Mouse (Mus musculus): ENCODE measurements around the gene Dpyd. TPM values are rescaled to one million over a fixed set of nuclear protein-coding genes. Genes with fewer than 3 reads are reported as not detected.

The Dpyd gene
- polyA plus RNA-seq, 1 experiment from 2014 or later, result 9.8 TPM

- H3K4me3 ChIP-seq (replicated peaks), result no peak overlapping the region
- H3K27me3 ChIP-seq, result no peaks in the 10 kb centered on the region
- H3K9me3 ChIP-seq (replicated peaks), result no peaks in the 10 kb centered on the region
- no peak overlapping the region for H3K27ac ChIP-seq (replicated peaks)
- ATAC-seq (ENCODE audit: insufficient number of reproducible peaks, low FRiP score, low TSS enrichment, low read depth), result no peak
- no peaks in the 10 kb centered on the region for H3K4me1 ChIP-seq
- H3K9ac ChIP-seq, result no peak overlapping the region
- H3K4me2 ChIP-seq (replicated peaks), result no peak overlapping the region
- WGBS, result 92% methylated on average over 1 of the region's 1 CpGs
- no peaks in the 10 kb centered on the region for H3K36me3 ChIP-seq
Observed at GRCm38 (mm10) chr3:119382395-119382794, 820.5 kb downstream of the Dpyd start.

- H3K27me3 ChIP-seq, result no peaks in the 10 kb centered on the region
- 60% methylated on average over 26 of the region's 26 CpGs for WGBS
- H3K27ac ChIP-seq (replicated peaks), result no peak overlapping the region
- H3K36me3 ChIP-seq, result no peaks in the 10 kb centered on the region
- no peak for ATAC-seq (ENCODE audit: insufficient number of reproducible peaks, low FRiP score, low TSS enrichment, low read depth)
- H3K4me3 ChIP-seq (replicated peaks), result no peak overlapping the region
- H3K9ac ChIP-seq, result no peak overlapping the region
- no peaks in the 10 kb centered on the region for H3K9me3 ChIP-seq (replicated peaks)
- peak overlapping the region; percentile 30 for H3K4me2 ChIP-seq (replicated peaks)
- no peaks in the 10 kb centered on the region for H3K4me1 ChIP-seq
Observed at GRCm38 (mm10) chr3:119387332-119388105, 825.6 kb downstream of the Dpyd start.

- no peaks in the 10 kb centered on the region for H3K27me3 ChIP-seq
- WGBS, result 49% methylated on average over 5 of the region's 5 CpGs
- ATAC-seq (ENCODE audit: insufficient number of reproducible peaks, low FRiP score, low TSS enrichment, low read depth), result no peak
Observed at GRCm38 (mm10) chr3:119397205-119397604, 835.3 kb downstream of the Dpyd start.

DNA sequence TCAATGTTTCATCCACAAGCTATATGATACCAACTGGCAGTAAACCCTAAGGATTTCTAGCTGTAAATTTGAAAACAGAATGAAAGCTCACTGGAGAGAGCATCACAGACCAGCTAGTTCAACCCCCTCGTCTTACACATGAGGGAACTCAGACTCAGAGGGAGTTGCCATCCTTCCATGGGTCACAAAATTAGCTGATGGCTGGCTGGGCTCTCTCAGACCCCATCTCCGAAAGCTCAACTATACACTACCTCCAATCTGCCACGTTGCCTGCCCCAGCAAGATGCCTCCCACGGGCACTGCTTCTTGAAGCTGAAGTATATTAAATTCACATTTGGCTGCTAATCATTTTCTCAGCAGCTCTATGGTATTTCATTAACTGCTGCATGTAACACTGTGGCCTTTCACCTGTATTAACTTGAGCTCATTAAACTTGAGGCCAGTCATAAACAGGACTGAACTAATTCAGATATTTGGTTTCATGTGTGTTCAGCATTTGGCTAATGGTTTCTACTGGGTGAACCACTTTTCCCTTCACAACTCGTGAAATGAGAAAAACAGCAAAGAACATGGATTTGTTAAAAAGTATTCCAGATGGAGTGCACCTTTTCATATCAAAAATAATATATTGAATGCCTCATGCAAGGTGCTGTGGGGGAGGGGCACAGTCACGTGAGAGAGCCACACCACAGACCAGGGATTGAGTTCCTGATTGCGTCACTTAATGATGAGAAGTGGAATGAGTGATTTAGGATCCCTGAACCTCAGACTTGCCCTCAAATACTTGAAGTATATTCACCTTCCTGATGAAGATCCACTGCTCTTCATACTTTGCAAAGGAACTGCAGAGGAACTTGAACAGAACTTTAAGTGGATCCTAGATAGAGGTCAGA lies 841.2 kb downstream of the Dpyd start:
- H3K4me2 ChIP-seq (replicated peaks), result no peak overlapping the region
- no peak for ATAC-seq (ENCODE audit: insufficient number of reproducible peaks, low FRiP score, low TSS enrichment, low read depth)
- H3K27me3 ChIP-seq, result no peaks in the 10 kb centered on the region
- 68% methylated on average over 7 of the region's 7 CpGs for WGBS
- no peaks in the 10 kb centered on the region for H3K9me3 ChIP-seq (replicated peaks)
- no peaks in the 10 kb centered on the region for H3K4me1 ChIP-seq
- no peaks in the 10 kb centered on the region for H3K36me3 ChIP-seq
- H3K4me3 ChIP-seq (replicated peaks), result no peak overlapping the region
- no peak overlapping the region for H3K9ac ChIP-seq
- H3K27ac ChIP-seq (replicated peaks), result no peak overlapping the region

More at GRCm38 (mm10) chr3:119397205-119397604, 835.3 kb downstream of the Dpyd start:
- Histone ChIP-seq H3K9ac (no peak overlapping the region), H3K4me1 (no peaks in the 10 kb centered on the region), H3K4me2 (replicated peaks) (no peak overlapping the region), H3K9me3 (replicated peaks) (no peaks in the 10 kb centered on the region), H3K36me3 (no peaks in the 10 kb centered on the region), H3K4me3 (replicated peaks) (no peak overlapping the region), H3K27ac (replicated peaks) (no peak overlapping the region)

DNA sequence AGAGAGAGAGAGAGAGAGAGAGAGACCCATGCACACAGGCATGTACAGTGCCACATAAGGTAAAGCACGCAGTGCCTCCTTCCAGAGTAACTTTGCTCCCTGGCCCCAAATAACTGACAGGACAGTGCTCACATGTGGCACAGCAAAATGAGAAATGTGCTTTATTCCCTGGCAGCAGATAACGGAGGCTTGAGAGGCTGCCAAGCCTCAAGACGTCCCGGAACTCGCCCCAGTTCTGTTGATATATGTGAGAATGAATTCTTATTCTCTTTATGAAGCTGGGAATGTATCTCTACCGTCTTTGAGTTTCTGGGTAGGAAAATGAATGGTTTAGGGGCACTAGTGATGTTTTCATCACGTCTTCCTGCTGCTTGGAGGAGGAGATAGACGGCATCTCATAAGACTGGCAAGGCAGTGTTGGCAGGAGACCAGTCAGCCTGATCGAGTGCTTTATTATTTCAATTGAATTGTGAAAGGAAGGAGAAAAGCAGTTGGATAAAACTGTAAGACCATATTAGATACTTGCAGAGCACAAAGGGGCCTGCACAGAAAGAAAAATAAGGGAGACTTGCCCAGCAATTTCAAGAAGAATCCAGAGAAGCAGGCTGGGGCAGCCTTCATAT lies 857.3 kb downstream of the Dpyd start:
- WGBS, result 55% methylated on average over 9 of the region's 9 CpGs
- H3K27ac ChIP-seq (replicated peaks), result no peak overlapping the region
- no peaks in the 10 kb centered on the region for H3K9me3 ChIP-seq (replicated peaks)
- no peak for ATAC-seq (ENCODE audit: insufficient number of reproducible peaks, low FRiP score, low TSS enrichment, low read depth)
- no peak overlapping the region for H3K4me2 ChIP-seq (replicated peaks)
- no peaks in the 10 kb centered on the region for H3K36me3 ChIP-seq
- H3K9ac ChIP-seq, result no peak overlapping the region
- no peaks in the 10 kb centered on the region for H3K27me3 ChIP-seq
- H3K4me1 ChIP-seq, result no peaks in the 10 kb centered on the region
- H3K4me3 ChIP-seq (replicated peaks), result no peak overlapping the region

GRCm38 (mm10) chr3:119419745-119420144 lies 857.8 kb downstream of the Dpyd start:
- no peak overlapping the region for H3K27ac ChIP-seq (replicated peaks)
- no peak overlapping the region for H3K4me3 ChIP-seq (replicated peaks)
- H3K9me3 ChIP-seq (replicated peaks), result no peaks in the 10 kb centered on the region
- H3K4me1 ChIP-seq, result no peaks in the 10 kb centered on the region
- no peaks in the 10 kb centered on the region for H3K36me3 ChIP-seq
- H3K4me2 ChIP-seq (replicated peaks), result no peak overlapping the region
- H3K27me3 ChIP-seq, result no peaks in the 10 kb centered on the region
- 59% methylated on average over 2 of the region's 2 CpGs for WGBS
- no peak overlapping the region for H3K9ac ChIP-seq
- ATAC-seq (ENCODE audit: insufficient number of reproducible peaks, low FRiP score, low TSS enrichment, low read depth), result no peak

DNA sequence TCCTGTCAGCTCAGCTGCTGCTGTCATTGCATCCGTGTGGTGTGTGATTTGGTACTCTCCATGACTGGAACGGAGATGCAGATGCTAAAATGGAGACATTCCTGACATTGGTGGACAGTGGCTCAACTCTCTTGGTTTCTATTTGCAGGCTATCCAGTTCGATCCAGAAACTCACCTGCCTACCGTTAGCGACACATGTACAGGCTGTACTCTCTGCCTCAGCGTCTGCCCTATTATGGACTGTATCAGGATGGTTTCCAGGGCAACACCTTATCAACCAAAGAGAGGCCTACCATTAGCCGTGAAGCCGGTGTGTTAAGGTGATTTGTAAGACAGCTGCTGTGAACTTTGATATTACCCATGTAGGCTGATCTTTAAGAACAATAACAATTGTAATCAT lies 869.4 kb downstream of the Dpyd start:
- Histone ChIP-seq H3K27ac (replicated peaks) (no peak overlapping the region), H3K9ac (no peak overlapping the region), H3K4me1 (no peaks in the 10 kb centered on the region), H3K4me2 (replicated peaks) (no peak overlapping the region), H3K27me3 (no peaks in the 10 kb centered on the region), H3K9me3 (replicated peaks) (no peaks in the 10 kb centered on the region), H3K36me3 (no peaks in the 10 kb centered on the region), H3K4me3 (replicated peaks) (no peak overlapping the region)
- WGBS, result 80% methylated on average over 8 of the region's 8 CpGs
- no peak for ATAC-seq (ENCODE audit: insufficient number of reproducible peaks, low FRiP score, low TSS enrichment, low read depth)

- Histone ChIP-seq H3K27me3 (no peaks in the 10 kb centered on the region), H3K36me3 (no peaks in the 10 kb centered on the region), H3K4me1 (no peaks in the 10 kb centered on the region), H3K4me3 (replicated peaks) (no peak overlapping the region), H3K9me3 (replicated peaks) (no peaks in the 10 kb centered on the region), H3K4me2 (replicated peaks) (no peak overlapping the region), H3K27ac (replicated peaks) (no peak overlapping the region), H3K9ac (no peak overlapping the region)
- no peak for ATAC-seq (ENCODE audit: insufficient number of reproducible peaks, low FRiP score, low TSS enrichment, low read depth)
- 64% methylated on average over 7 of the region's 7 CpGs for WGBS
Observed at GRCm38 (mm10) chr3:119431757-119432156, 869.8 kb downstream of the Dpyd start.

DNA sequence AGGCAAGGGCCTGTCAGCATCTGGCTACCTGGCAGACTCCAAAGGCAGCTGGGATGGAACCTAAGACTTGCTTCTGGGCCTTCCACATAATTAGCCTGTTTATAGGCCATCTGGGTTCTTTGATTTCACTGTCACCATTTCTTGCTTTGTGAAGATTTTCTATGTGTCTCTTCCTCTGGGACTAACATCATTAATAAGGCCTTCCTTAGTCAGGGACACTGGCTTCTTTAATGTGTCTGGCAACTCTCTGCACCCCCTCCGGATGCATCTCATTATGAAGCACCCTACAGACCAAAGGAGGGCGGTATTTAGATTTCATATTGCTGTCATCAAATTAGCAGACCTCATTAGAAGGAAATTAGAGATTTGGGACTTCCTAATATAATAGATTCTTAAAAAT lies 885.6 kb downstream of the Dpyd start:
- ATAC-seq (ENCODE audit: insufficient number of reproducible peaks, low FRiP score, low TSS enrichment, low read depth), result no peak
- WGBS, result 76% methylated on average over 2 of the region's 2 CpGs

DNA sequence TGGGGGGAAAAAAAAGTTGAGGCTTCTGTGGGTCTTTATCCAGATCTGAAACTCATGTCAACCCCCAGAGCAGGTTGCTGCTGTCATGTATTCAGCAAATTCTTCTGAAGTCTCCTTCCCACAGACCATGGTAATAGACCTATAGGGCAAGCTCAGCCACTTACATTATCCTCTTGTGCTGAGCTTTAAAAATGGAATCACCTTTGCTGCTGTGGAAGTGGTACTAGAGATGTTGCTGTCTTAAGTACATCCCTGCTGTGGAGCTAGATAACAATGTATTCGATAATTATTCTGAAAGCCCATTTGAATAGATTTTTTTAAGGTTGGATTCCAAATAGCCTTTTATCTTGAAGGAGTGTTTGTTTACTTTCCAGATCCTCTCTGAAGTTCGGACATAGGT lies 902.1 kb downstream of the Dpyd start:
- no peak overlapping the region for H3K4me3 ChIP-seq (replicated peaks)
- 86% methylated on average over 2 of the region's 2 CpGs for WGBS
- H3K36me3 ChIP-seq, result no peaks in the 10 kb centered on the region
- H3K4me2 ChIP-seq (replicated peaks), result no peak overlapping the region
- ATAC-seq (ENCODE audit: insufficient number of reproducible peaks, low FRiP score, low TSS enrichment, low read depth), result no peak
- H3K27ac ChIP-seq (replicated peaks), result no peak overlapping the region
- H3K9me3 ChIP-seq (replicated peaks), result no peaks in the 10 kb centered on the region
- no peaks in the 10 kb centered on the region for H3K27me3 ChIP-seq
- H3K4me1 ChIP-seq, result no peaks in the 10 kb centered on the region
- no peak overlapping the region for H3K9ac ChIP-seq

More for the DNA sequence above, 885.6 kb downstream of the Dpyd start:
- no peaks in the 10 kb centered on the region for H3K36me3 ChIP-seq
- H3K4me2 ChIP-seq (replicated peaks), result no peak overlapping the region
- no peak overlapping the region for H3K27ac ChIP-seq (replicated peaks)
- no peak overlapping the region for H3K4me3 ChIP-seq (replicated peaks)
- H3K27me3 ChIP-seq, result no peaks in the 10 kb centered on the region
- H3K9me3 ChIP-seq (replicated peaks), result no peaks in the 10 kb centered on the region
- H3K4me1 ChIP-seq, result no peaks in the 10 kb centered on the region
- no peak overlapping the region for H3K9ac ChIP-seq

GRCm38 (mm10) chr3:119464479-119464878 lies 902.5 kb downstream of the Dpyd start:
- Histone ChIP-seq H3K4me2 (replicated peaks) (no peak overlapping the region), H3K4me3 (replicated peaks) (no peak overlapping the region), H3K4me1 (no peaks in the 10 kb centered on the region), H3K27me3 (no peaks in the 10 kb centered on the region), H3K36me3 (no peaks in the 10 kb centered on the region), H3K9ac (no peak overlapping the region), H3K9me3 (replicated peaks) (no peaks in the 10 kb centered on the region), H3K27ac (replicated peaks) (no peak overlapping the region)
- 85% methylated on average over 1 of the region's 1 CpGs for WGBS
- no peak for ATAC-seq (ENCODE audit: insufficient number of reproducible peaks, low FRiP score, low TSS enrichment, low read depth)

All from embryonic facial prominence, embryonic 15.5 days (tissue).